ENCODE assay signal across 8 mouse cellular contexts in the genomic region with DNA sequence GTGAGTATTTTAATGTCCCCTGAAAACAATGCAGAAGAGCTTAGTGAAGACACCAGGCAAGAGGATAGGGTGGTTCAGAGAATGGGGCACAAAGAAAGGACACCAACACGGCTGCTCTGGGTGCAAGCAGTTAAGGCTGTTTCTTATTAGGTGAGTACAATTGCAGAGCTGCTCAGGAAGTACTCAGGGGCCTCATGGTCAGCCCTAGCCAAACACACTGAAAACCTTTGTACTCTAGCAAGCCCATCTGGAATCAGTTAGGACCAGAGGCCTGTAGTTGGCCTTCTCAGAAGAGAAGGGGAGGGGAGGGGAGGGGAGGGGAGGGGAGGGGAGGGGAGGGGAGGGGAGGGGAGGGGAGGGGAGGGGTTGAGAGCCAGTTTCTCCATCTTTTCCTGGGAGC. TPM values are rescaled to one million over a fixed set of nuclear protein-coding genes. Genes with fewer than 3 reads are reported as not detected.
DNase-seq lines count a peak whose midpoint lies in the region; ATAC-seq lines count a peak whose summit lies in the region.

No protein-coding gene starts in this region.

- H3K4me3 ChIP-seq in embryonic facial prominence, embryonic 10.5 days = peak overlapping the region; percentile 36
- no peak overlapping the region for H3K4me3 ChIP-seq in hindbrain, embryonic 10.5 days
- no peak overlapping the region for H3K4me3 ChIP-seq in midbrain, embryonic 13.5 days (replicated peaks)

- no peaks in the 10 kb centered on the region for H3K9me3 ChIP-seq in embryonic facial prominence, embryonic 10.5 days
- no peaks in the 10 kb centered on the region for H3K9me3 ChIP-seq in hindbrain, embryonic 10.5 days
- no peaks in the 10 kb centered on the region for H3K9me3 ChIP-seq in midbrain, embryonic 13.5 days

- H3K27me3 ChIP-seq in embryonic facial prominence, embryonic 10.5 days (replicated peaks; ENCODE audit: low read depth, poor library complexity, severe bottlenecking) = no peaks in the 10 kb centered on the region
- H3K27me3 ChIP-seq in hindbrain, embryonic 10.5 days (ENCODE audit: insufficient read depth, poor library complexity, severe bottlenecking) = no peaks in the 10 kb centered on the region
- no peaks in the 10 kb centered on the region for H3K27me3 ChIP-seq in midbrain, embryonic 13.5 days

- peak overlapping the region; percentile 89 for H3K27ac ChIP-seq in embryonic facial prominence, embryonic 10.5 days (replicated peaks)
- peak overlapping the region; percentile 65; the same call in 1 of the 2 replicates for H3K27ac ChIP-seq in hindbrain, embryonic 10.5 days
- peak overlapping the region; percentile 41; the same call in 1 of the 2 replicates for H3K27ac ChIP-seq in midbrain, embryonic 13.5 days

- peaks cover 95% of the 10 kb centered on the region for H3K4me1 ChIP-seq in embryonic facial prominence, embryonic 10.5 days
- H3K4me1 ChIP-seq in hindbrain, embryonic 10.5 days (replicated peaks) = peaks cover 48% of the 10 kb centered on the region
- peaks cover 30% of the 10 kb centered on the region for H3K4me1 ChIP-seq in midbrain, embryonic 13.5 days (replicated peaks)

- no peak overlapping the region for H3K4me2 ChIP-seq in midbrain, embryonic 13.5 days (replicated peaks)

- DNase-seq in gastrocnemius, postnatal 25 days = peak; percentile 30
- DNase-seq in gastrocnemius, postnatal 36 days = no peak
- peak; percentile 84 for DNase-seq in embryonic facial prominence, embryonic 10.5 days (ENCODE audit: low spot score)
- DNase-seq in hindbrain, embryonic 10.5 days (ENCODE audit: low spot score) = peak; percentile 48
- DNase-seq in urinary bladder, postnatal 14 days (ENCODE audit: low spot score) = no peak
- no peak for DNase-seq in left cerebral cortex, adult 9 months (ENCODE audit: low spot score in 2 of 2)
- DNase-seq in frontal cortex, postnatal 36 days (ENCODE audit: low spot score in 2 of 2) = no peak

- intact Hi-C loops in gastrocnemius, postnatal 36 days (cut with DNase I) = no loop called here

- no peaks in the 10 kb centered on the region for H3K36me3 ChIP-seq in embryonic facial prominence, embryonic 10.5 days (replicated peaks)
- H3K36me3 ChIP-seq in hindbrain, embryonic 10.5 days = no peaks in the 10 kb centered on the region
- H3K36me3 ChIP-seq in midbrain, embryonic 13.5 days = no peaks in the 10 kb centered on the region

- ATAC-seq in midbrain, embryonic 13.5 days = no peak

- H3K9ac ChIP-seq in midbrain, embryonic 13.5 days (replicated peaks) = no peak overlapping the region

- WGBS in embryonic facial prominence, embryonic 10.5 days = 14% methylated on average over 1 of the region's 1 CpGs
- WGBS in hindbrain, embryonic 10.5 days = 45% methylated on average over 1 of the region's 1 CpGs
- 29% methylated on average over 1 of the region's 1 CpGs for WGBS in midbrain, embryonic 13.5 days

RNA-seq across cellular contexts. Expression of gene Rbfox2, which starts 52.2 kb away (rescaled TPM):
- 10 to 100 TPM; 63.8 to 81.0 TPM for total RNA-seq in gastrocnemius, postnatal 25 days (2021)
- total RNA-seq in gastrocnemius, postnatal 36 days (2021) = 10 to 100 TPM; 44.2 to 63.3 TPM
- polyA plus RNA-seq in embryonic facial prominence, embryonic 10.5 days (2016; fragmentation: Nextera tagmentation; extraction: Ambion mirVana) = 60.7 and 61.9 TPM in 2 replicates
- polyA plus RNA-seq in hindbrain, embryonic 10.5 days (2016; fragmentation: Nextera tagmentation; extraction: Ambion mirVana) = 50.6 and 77.8 TPM in 2 replicates
- polyA plus RNA-seq in midbrain, embryonic 13.5 days (2015; fragmentation: Nextera tagmentation; extraction: Ambion mirVana) = 154 and 163 TPM in 2 replicates

Comparison
In these comparisons a context has a peak if more than half of its experiments do, and no peak if none do; other contexts are left out.
1. DNase-seq: peak in gastrocnemius, postnatal 25 days (single experiment), embryonic facial prominence, embryonic 10.5 days (single experiment) and hindbrain, embryonic 10.5 days (single experiment); none in gastrocnemius, postnatal 36 days (0 of 2), urinary bladder, postnatal 14 days (single experiment), left cerebral cortex, adult 9 months (0 of 2) and frontal cortex, postnatal 36 days (0 of 2).
2. Peak in every context shown above with its lines, with median percentiles within 50 percentile points of each other: H3K27ac ChIP-seq.